Mouse (Mus musculus) lung, adult 2 months (tissue): ENCODE data around the gene Zfp64. TPM values are rescaled to one million over a fixed set of nuclear protein-coding genes. Genes with fewer than 3 reads are reported as not detected.
A peak's percentile ranks its signal among the peaks of the same experiment; 100 is the strongest.

Experiments
- DNase-seq: peaks from one replicate; pipeline ENCODE4 v3.0.0; 2022
- H3K4me1 ChIP-seq: fragments of 200-500 bp; 2 replicates; pipeline ENCODE4 v1.6.1; 2011; ENCODE audit warnings: low read length; ENCODE audit not compliant: control insufficient read depth, insufficient read depth
- H3K4me3 ChIP-seq: fragments of 200-500 bp; replicated peaks from 2 replicates; pipeline ENCODE3; 2011; ENCODE audit warnings: low read depth, mild to moderate bottlenecking, control low read depth, low read length; ENCODE audit errors: extremely low read depth
- CTCF ChIP-seq: fragments of 200-500 bp; IDR thresholded peaks from 2 replicates; pipeline ENCODE4 v1.5.1; 2011; ENCODE audit warnings: mild to moderate bottlenecking, low read length, control low read depth; ENCODE audit not compliant: insufficient read depth
- POLR2A ChIP-seq: fragments of 200-500 bp; IDR thresholded peaks from 2 replicates; pipeline ENCODE4 v1.6.1; 2011; ENCODE audit warnings: low read depth, mild to moderate bottlenecking, control low read depth, low read length, borderline replicate concordance; ENCODE audit errors: extremely low read depth
- WGBS: fragments of 180-500 bp; shearing (Covaris S2); methylation state at CpG from one replicate; pipeline ENCODE4 v1.1.7; 2018; 5-methylcytosine and 5-hydroxymethylcytosine counted together
- polyA plus RNA-seq: library from polyadenylated mRNA; depleted of rRNA; stranded (reverse); fragments of >200 nt; gene quantifications from 2 replicates; pipeline ENCODE4 v1.2.3, GENCODE M21; 2012

Zfp64 gene
- polyA plus RNA-seq, 1 experiment = 26.5 TPM

DNA sequence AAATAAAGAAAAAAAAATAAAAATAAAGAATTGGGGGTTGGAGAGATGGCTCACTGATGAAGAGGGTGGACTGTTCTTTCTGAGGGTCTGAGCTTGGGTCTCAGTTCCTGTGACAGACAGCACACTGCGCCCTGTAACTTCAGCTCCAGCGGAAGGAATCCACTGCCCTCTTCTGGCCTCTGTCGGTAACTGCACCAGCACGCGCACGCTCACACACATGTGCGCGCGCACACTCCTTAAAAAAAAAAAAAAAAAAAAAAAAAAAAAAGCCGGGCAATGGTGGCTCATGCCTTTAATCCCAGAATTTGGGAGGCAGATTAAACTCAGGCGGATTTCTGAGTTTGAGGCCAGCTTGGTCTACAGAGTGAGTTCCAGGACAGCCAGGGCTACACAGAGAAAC, 24.4 kb upstream of the Zfp64 start:
- TF ChIP-seq CTCF = peak; percentile 36; the same call in 1 of the 2 replicates
- no peak for TF ChIP-seq POLR2A
- 68% methylated on average over 11 of the region's 11 CpGs for WGBS
- H3K4me3 ChIP-seq = no peak overlapping the region
- DNase-seq = no peak
- no peaks in the 10 kb centered on the region for H3K4me1 ChIP-seq

DNA sequence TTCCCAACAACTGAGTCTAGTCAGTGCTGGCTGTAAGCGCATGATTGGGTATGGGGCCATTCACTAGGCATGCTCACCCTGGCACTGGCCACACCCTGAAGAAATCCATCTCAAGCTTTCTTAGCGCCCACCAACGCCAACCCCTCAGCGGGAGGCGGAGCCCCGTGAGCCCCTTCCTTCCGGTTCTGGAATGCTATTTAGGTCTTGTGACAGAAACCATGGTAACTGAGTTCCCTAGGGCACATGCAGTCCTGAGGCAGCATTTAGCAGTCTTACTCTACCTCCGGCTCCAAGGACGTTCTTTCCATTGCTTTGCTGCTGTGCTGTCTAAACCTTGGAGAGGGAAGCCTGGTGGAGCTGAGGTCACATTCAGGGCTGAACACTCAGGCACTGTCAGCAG, 22.6 kb upstream of the Zfp64 start:
- 48% methylated on average over 9 of the region's 9 CpGs for WGBS
- TF ChIP-seq CTCF = no peak
- TF ChIP-seq POLR2A = no peak
- Histone ChIP-seq H3K4me1 (no peaks in the 10 kb centered on the region), H3K4me3 (no peak overlapping the region)
- no peak for DNase-seq

DNA sequence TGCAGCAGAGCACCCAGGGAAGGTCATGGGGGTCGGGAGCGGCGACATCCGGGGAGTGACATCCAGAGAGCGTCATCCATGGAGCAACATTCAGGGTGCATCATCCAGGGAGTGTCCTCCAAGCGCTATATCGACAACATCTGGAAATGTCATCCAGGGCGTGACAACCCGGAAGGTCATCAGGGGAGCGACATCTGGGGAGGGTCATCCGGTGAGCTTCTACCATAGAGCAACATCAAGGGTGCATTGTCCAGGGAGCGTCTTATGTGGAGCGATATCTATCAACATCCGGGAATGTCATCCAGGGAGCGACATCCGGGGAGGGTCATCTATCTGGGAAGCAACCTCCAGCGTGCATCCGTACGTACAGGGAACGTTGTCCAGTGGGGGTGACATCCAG, 14.7 kb upstream of the Zfp64 start:
- WGBS = 93% methylated on average over 20 of the region's 20 CpGs

DNA sequence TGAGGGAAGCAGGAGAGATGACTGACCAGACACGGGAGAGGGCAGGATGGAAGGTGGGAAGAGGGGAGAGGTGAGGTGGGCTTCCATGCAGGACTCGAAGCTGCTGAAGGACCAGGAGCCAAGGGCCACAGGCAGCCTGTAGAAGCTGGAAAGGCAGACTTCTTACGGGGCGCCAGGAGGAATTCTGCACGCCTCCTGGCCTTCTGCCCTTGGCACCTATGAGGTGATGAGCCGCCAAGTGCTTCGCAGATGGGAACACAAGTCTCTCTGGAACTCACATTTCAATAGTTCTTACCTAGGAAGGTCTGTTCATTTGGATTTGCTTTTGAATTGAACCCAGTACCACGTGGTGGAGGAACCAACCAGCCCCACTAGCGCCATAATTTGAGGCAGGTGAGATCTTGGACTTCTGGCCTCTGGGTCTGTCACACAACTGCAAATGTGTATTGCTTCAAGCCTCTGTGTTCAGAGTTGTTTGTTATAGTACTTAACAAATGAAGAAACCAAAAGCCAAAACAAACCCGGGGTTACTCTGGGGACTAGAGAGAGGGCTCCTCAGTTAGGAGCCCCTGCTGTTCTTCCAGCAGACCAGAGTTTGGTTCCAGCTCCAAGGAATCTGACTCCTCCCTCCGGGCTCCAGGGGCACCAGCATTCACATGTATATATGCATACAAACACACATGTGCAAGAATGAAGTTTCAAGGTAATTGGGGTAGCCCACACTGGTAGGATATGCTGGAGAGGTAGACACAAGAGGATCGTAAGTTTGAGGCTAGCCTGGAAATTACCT, 12.9 kb upstream of the Zfp64 start:
- WGBS = 80% methylated on average over 12 of the region's 12 CpGs

More for the DNA sequence above, 14.7 kb upstream of the Zfp64 start:
- Histone ChIP-seq H3K4me3 (no peak overlapping the region), H3K4me1 (no peaks in the 10 kb centered on the region)
- TF ChIP-seq POLR2A (no peak), CTCF (no peak)
- no peak for DNase-seq

DNA sequence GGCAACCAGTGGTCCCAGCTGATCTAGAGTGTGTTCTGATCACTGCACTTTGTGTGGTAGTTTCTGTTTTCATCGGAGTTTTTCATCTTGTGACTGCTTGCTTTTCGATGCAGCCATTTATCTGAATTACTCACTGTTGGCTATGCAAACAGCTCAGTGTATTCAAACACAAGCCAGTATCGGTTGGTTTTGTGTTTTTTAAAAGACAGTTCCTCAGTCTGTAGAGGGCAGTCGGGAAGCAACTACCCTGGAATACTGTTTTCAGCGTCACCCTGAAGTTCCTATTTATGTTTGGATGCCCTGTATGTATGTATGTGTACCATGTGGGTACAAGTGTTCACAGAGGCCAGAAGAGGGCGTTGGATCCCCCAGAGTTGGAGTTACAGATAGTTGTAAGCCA, 11.1 kb upstream of the Zfp64 start:
- DNase-seq = no peak
- TF ChIP-seq CTCF (no peak), POLR2A (no peak)
- WGBS = 75% methylated on average over 6 of the region's 6 CpGs
- Histone ChIP-seq H3K4me3 (no peak overlapping the region), H3K4me1 (no peaks in the 10 kb centered on the region)

More for the DNA sequence above, 12.9 kb upstream of the Zfp64 start:
- no peak for DNase-seq
- TF ChIP-seq CTCF = no peak
- no peak for TF ChIP-seq POLR2A
- no peak overlapping the region for H3K4me3 ChIP-seq
- no peaks in the 10 kb centered on the region for H3K4me1 ChIP-seq

DNA sequence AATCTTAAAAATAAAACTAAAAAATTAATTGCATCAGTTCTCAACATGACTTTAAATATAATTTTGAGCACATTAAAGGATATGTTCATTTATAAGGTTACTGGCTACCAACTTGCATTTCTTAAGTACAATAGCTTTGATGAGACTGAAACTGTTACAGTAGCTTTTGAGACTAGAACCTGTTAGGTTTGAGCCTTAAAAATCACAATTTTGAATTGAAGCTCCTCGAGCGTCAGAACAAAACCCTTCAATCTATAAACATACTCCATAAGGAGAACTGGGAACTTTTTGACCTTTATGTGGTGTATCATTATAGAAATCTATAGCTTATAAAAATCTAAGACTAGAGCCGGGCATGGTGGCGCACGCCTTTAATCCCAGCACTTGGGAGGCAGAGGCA, 9.5 kb upstream of the Zfp64 start:
- no peak for DNase-seq
- no peak overlapping the region for H3K4me3 ChIP-seq
- WGBS = 92% methylated on average over 5 of the region's 5 CpGs
- no peaks in the 10 kb centered on the region for H3K4me1 ChIP-seq
- TF ChIP-seq CTCF (no peak), POLR2A (no peak)

DNA sequence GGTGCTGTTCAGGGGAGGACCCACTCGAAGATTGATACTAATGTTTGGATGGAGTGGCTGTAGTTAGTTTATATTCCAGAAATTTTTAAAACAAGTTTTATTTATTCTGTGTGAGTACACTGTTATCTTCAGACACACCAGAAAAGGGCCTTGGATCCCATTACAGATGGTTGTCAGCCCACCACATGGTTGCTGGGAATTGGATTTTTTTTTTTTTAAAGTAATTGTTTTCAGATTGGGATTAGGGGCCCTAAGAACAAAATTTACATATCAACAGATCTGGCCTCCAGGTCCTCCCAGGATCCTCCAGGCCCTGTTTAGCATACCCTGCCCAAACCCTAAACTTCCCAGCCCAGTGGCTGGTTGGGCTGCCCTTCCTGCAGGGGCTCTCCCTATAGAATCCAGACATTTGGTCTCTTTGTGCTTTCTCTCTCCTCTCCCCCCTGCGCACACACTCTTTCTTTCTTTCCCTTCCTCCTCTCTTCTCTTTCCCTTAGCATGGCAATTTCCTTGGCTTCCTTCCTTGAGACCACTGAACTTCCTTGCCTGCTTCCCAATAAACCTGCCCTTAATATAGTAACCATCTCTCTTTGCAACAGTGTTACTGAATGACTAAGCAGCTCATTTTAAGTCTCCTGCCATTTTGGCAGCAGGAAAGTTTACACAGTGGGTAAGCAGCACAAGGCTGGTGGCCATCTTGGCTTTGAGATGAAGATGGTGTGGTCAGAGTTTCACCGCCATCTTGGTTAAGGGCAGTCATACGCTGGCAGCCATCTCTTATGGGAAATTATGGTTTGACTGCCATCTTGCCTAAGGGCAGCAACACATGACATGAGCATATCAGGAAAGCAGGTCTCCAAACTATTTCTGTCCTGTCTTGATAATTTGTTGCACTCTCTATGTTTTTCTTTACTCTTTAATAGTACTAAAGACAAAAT, 6.6 kb upstream of the Zfp64 start:
- WGBS = 86% methylated on average over 4 of the region's 4 CpGs
- DNase-seq = no peak
- TF ChIP-seq CTCF = no peak
- Histone ChIP-seq H3K4me3 (no peak overlapping the region), H3K4me1 (no peaks in the 10 kb centered on the region)

DNA sequence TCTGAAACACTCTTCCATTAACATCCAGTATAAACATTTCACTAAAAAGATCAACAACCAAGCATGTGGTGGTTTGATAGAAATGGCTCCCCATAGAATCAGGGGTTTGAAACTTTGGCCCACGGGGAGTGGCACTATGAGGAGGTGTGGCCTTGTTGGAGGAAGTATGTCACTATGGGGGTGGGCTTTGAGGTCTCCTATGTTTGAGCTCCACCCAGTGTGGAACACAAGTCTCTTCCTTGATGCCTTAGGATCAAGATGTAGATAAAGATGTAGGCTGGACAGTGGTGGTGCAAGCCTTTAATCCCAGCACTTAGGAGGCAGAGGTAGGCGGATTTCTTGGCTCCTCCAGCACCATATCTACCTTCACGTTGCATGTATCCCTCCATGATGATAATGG, 5.4 kb upstream of the Zfp64 start:
- DNase-seq = no peak
- WGBS = 81% methylated on average over 3 of the region's 3 CpGs

DNA sequence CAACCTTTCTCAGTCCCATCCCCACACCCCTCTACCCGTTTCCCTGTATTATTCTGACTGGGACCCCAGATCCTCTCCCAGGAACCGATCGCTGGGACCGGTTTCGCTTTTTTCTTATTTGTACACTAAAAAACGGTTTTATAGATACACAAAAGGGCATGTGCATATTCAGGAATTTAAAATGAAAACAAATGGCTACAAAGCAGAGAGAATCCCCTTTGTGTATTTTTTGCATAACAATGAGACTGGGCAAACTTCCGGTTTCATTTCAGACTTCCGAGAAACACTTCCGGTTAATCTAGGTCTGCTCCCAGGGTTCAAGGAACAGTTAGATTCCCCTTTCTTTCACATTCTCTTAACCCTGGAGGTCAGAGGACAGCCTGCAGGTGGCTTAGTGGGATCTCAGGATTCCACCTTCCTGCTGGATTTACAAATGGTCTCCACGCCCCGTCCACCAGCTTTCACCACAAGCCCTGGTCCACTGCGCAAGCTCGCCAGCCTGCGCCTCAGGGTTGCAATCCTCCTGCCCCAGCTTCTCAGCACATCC, 4.0 kb upstream of the Zfp64 start:
- no peak for DNase-seq
- H3K4me3 ChIP-seq = no peak overlapping the region
- WGBS = 71% methylated on average over 14 of the region's 14 CpGs
- peaks cover 2% of the 10 kb centered on the region; the same call in 1 of the 2 replicates for H3K4me1 ChIP-seq
- TF ChIP-seq POLR2A = no peak
- no peak for TF ChIP-seq CTCF

More for the DNA sequence above, 5.4 kb upstream of the Zfp64 start:
- no peak overlapping the region for H3K4me3 ChIP-seq
- H3K4me1 ChIP-seq = no peaks in the 10 kb centered on the region
- TF ChIP-seq POLR2A (no peak), CTCF (no peak)
